Mouse (Mus musculus): ENCODE measurements at regions not wholly inside any gene's neighbourhood (a gene's known extent, or its start where the extent isn't known, plus 50 kb on each side); places are given as distances from the start of the nearest gene placed in this dataset.
A peak's percentile ranks its signal among the peaks of the same experiment; 100 is the strongest.

- TF ChIP-seq CTCF (IDR thresholded peaks at IDR 0.05 in 2 of 3, conservative IDR thresholded peaks at IDR 0.05 in 1 of 3; ENCODE audit: control insufficient read depth in 1 of 3, insufficient read depth in 1 of 3, low read depth in 2 of 3, low read length in 3 of 3, poor library complexity in 1 of 3, severe bottlenecking in 1 of 3) (peak; percentile 27 to 51 (median 48); a peak in 5 of 6 replicates), POLR2AphosphoS5 (IDR thresholded peaks at IDR 0.05; ENCODE audit: borderline replicate concordance, low read depth, low read length) (no peak), ZKSCAN1 (IDR thresholded peaks at IDR 0.05; ENCODE audit: low read depth, low read length) (no peak), USF1 (IDR thresholded peaks at IDR 0.05; ENCODE audit: low read depth, low read length) (no peak), MAX (IDR thresholded peaks at IDR 0.05; ENCODE audit: low read length) (no peak)
Observed at GRCm38 (mm10) chr10:72391397-72391796, 263.2 kb upstream of the Zwint start.

Measured in MEL (cell line).